Mouse (Mus musculus) E14TG2a.4 (cell line): Measurements from ENCODE around the gene Hif1an.

ENCODE experiments used
- H3K27me3 ChIP-seq: 2 replicates; pipeline ENCODE4 v1.6.1; 2014; ENCODE audit warnings: low read length, control low read depth; ENCODE audit not compliant: insufficient read depth
- H3K36me3 ChIP-seq: 2 replicates; pipeline ENCODE4 v1.6.1; 2014; ENCODE audit warnings: low read length, control low read depth; ENCODE audit not compliant: insufficient read depth
- H3K4me1 ChIP-seq: replicated peaks from 2 replicates; pipeline ENCODE4 v1.6.1; 2014; ENCODE audit warnings: low read depth, low read length, control low read depth
- H3K4me3 ChIP-seq: replicated peaks from 2 replicates; pipeline ENCODE4 v1.5.1; 2014; ENCODE audit warnings: mild to moderate bottlenecking, low read length
- H3K9me3 ChIP-seq: 2 replicates; pipeline ENCODE4 v1.6.1; 2014; ENCODE audit warnings: low read length, control low read depth
- CTCF ChIP-seq: conservative IDR thresholded peaks from 2 replicates; pipeline ENCODE4 v1.5.1; 2014; ENCODE audit warnings: low read length
- NANOG ChIP-seq: IDR thresholded peaks from 2 replicates; pipeline ENCODE4 v1.6.1; 2014; ENCODE audit warnings: borderline replicate concordance, low read length, mixed read lengths
- POU5F1 ChIP-seq: IDR thresholded peaks from 2 replicates; pipeline ENCODE4 v1.6.1; 2014; ENCODE audit warnings: low read length, borderline replicate concordance

Gene Hif1an

GRCm38 (mm10) chr19:44582638-44583309, 20.1 kb downstream of the Hif1an start:
- Histone ChIP-seq H3K36me3 (peaks cover 4% of the 10 kb centered on the region), H3K9me3 (no peaks in the 10 kb centered on the region), H3K4me1 (peaks cover 8% of the 10 kb centered on the region), H3K27me3 (peaks cover 10% of the 10 kb centered on the region), H3K4me3 (no peak overlapping the region)
- TF ChIP-seq CTCF: peak; percentile 100
- TF ChIP-seq POU5F1: no peak
- no peak for TF ChIP-seq NANOG

- Histone ChIP-seq H3K4me3 (no peak overlapping the region), H3K27me3 (peaks cover 10% of the 10 kb centered on the region), H3K36me3 (no peaks in the 10 kb centered on the region), H3K9me3 (peaks cover 3% of the 10 kb centered on the region), H3K4me1 (peaks cover 47% of the 10 kb centered on the region)
- TF ChIP-seq POU5F1 (no peak), NANOG (no peak), CTCF (no peak)
Observed at GRCm38 (mm10) chr19:44588036-44588435, 25.4 kb downstream of the Hif1an start.

GRCm38 (mm10) chr19:44589591-44590223, 27.1 kb downstream of the Hif1an start:
- Histone ChIP-seq H3K9me3 (peaks cover 17% of the 10 kb centered on the region), H3K4me1 (peaks cover 47% of the 10 kb centered on the region), H3K4me3 (0 out of 2 replicates have a peak overlapping the region, but pooled peaks have one; percentile 29), H3K27me3 (peaks cover 4% of the 10 kb centered on the region; the same call in 1 of the 2 replicates), H3K36me3 (no peaks in the 10 kb centered on the region)
- TF ChIP-seq NANOG (no peak), CTCF (no peak), POU5F1 (no peak)

DNA sequence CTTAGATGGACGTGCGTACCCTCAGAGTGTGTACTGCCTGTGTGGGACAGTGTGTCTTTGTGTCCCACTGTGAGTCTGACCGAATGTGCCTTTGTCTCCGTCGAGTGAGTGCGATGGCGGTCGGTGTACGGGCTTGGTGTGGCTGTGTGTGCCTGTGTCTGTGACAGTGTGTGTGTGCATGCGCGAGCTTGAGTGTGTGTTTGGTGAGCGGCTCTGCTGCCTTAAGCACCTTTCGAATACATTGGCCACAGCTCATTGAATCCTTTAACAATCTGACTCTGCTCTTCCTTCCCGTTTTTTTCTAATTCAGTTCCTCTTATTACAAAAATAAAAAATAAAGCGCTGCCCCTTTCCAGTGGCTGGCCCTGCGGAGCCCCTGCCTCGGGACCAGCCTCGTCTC, 28.3 kb downstream of the Hif1an start:
- Histone ChIP-seq H3K4me1 (peaks cover 47% of the 10 kb centered on the region), H3K9me3 (peaks cover 19% of the 10 kb centered on the region), H3K4me3 (no peak overlapping the region; the same call in 1 of the 2 replicates), H3K36me3 (no peaks in the 10 kb centered on the region), H3K27me3 (peaks cover 1% of the 10 kb centered on the region; the same call in 1 of the 2 replicates)
- TF ChIP-seq NANOG (no peak), CTCF (no peak), POU5F1 (no peak)

DNA sequence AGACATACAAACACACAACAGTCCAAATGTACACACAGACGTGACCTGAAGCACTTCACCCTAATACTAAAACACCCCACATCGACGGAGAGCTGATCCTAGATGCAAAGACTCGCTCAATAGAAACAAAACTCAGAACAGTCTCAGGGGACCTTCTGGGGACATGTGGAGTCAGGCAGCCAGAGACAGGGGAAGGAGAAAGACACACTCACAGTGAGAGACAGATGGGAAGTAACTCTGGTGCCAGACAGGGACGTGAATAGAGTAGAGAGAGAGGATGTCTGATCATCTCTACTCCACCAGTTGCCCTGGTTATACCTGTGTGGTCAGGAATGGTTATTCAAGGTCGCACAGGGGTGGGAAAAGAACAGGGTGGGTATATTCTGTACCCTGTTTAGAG, 29.0 kb downstream of the Hif1an start:
- Histone ChIP-seq H3K9me3 (peaks cover 19% of the 10 kb centered on the region), H3K36me3 (no peaks in the 10 kb centered on the region), H3K4me3 (no peak overlapping the region; the same call in 1 of the 2 replicates), H3K4me1 (peaks cover 47% of the 10 kb centered on the region), H3K27me3 (no peaks in the 10 kb centered on the region)
- TF ChIP-seq CTCF: no peak
- no peak for TF ChIP-seq POU5F1
- no peak for TF ChIP-seq NANOG

GRCm38 (mm10) chr19:44594180-44594579, 31.5 kb downstream of the Hif1an start:
- H3K4me3 ChIP-seq: no peak overlapping the region
- no peaks in the 10 kb centered on the region for H3K27me3 ChIP-seq
- H3K4me1 ChIP-seq: peaks cover 26% of the 10 kb centered on the region
- TF ChIP-seq POU5F1 (no peak), NANOG (no peak), CTCF (no peak)
- peaks cover 19% of the 10 kb centered on the region for H3K9me3 ChIP-seq
- H3K36me3 ChIP-seq: no peaks in the 10 kb centered on the region

GRCm38 (mm10) chr19:44618166-44618565, 55.5 kb downstream of the Hif1an start:
- H3K4me1 ChIP-seq: 0 out of 2 replicates have a peak, but pooled peaks cover 4% of the 10 kb centered on the region
- no peak overlapping the region for H3K4me3 ChIP-seq
- H3K9me3 ChIP-seq: no peaks in the 10 kb centered on the region
- TF ChIP-seq NANOG: no peak
- TF ChIP-seq CTCF: no peak
- no peak for TF ChIP-seq POU5F1
- no peaks in the 10 kb centered on the region for H3K36me3 ChIP-seq
- no peaks in the 10 kb centered on the region; the same call in 1 of the 2 replicates for H3K27me3 ChIP-seq
